Mouse (Mus musculus) stomach, embryonic 15.5 days (tissue): Measurements from ENCODE around the gene Adipor1. TPM values are rescaled to one million over a fixed set of nuclear protein-coding genes. Genes with fewer than 3 reads are reported as not detected.

Source experiments
- ATAC-seq: fragments of 200-750 bp; cut with Nextera tagmentation; 2 replicates; pipeline ENCODE4 v1.8.0; 2017; ENCODE audit warnings: low read depth, moderate number of reproducible peaks, moderate TSS enrichment; ENCODE audit not compliant: insufficient read depth, low FRiP score
- H3K27ac ChIP-seq: fragments of 300-500 bp; sonication (generic); 2 replicates; pipeline ENCODE4 v1.5.1; 2015; ENCODE audit warnings: mild to moderate bottlenecking, inconsistent platforms
- H3K27me3 ChIP-seq: fragments of 300-500 bp; sonication (generic); replicated peaks from 2 replicates; pipeline ENCODE4 v1.6.1; 2015; ENCODE audit warnings: inconsistent platforms
- H3K36me3 ChIP-seq: fragments of 300-500 bp; sonication (generic); 2 replicates; pipeline ENCODE4 v1.6.1; 2015; ENCODE audit warnings: inconsistent platforms
- H3K4me1 ChIP-seq: fragments of 300-500 bp; sonication (generic); 2 replicates; pipeline ENCODE4 v1.6.1; 2015; ENCODE audit warnings: inconsistent platforms
- H3K4me2 ChIP-seq: fragments of 300-500 bp; sonication (generic); 2 replicates; pipeline ENCODE4 v1.6.1; 2015; ENCODE audit warnings: mild to moderate bottlenecking, inconsistent platforms
- H3K4me3 ChIP-seq: fragments of 300-500 bp; sonication (generic); replicated peaks from 2 replicates; pipeline ENCODE4 v1.5.1; 2015; ENCODE audit warnings: inconsistent platforms
- H3K9ac ChIP-seq: fragments of 300-500 bp; sonication (generic); 2 replicates; pipeline ENCODE4 v1.6.1; 2015; ENCODE audit warnings: inconsistent platforms
- H3K9me3 ChIP-seq: fragments of 300-500 bp; sonication (generic); 2 replicates; pipeline ENCODE4 v1.6.1; 2016; ENCODE audit warnings: inconsistent platforms
- WGBS: fragments of 180-500 bp; shearing (Covaris S2); methylation state at CpG from one replicate; pipeline ENCODE4 v1.1.7; 2015; 5-methylcytosine and 5-hydroxymethylcytosine counted together
- polyA plus RNA-seq: library from polyadenylated mRNA; unstranded; fragments of >200 nt; fragmentation: Nextera tagmentation; extraction: Ambion mirVana; gene quantifications from 2 replicates; pipeline ENCODE4 v1.2.1, GENCODE M21; 2015

Adipor1 gene
- polyA plus RNA-seq, 1 experiment from 2014 or later: 93.6 TPM

DNA sequence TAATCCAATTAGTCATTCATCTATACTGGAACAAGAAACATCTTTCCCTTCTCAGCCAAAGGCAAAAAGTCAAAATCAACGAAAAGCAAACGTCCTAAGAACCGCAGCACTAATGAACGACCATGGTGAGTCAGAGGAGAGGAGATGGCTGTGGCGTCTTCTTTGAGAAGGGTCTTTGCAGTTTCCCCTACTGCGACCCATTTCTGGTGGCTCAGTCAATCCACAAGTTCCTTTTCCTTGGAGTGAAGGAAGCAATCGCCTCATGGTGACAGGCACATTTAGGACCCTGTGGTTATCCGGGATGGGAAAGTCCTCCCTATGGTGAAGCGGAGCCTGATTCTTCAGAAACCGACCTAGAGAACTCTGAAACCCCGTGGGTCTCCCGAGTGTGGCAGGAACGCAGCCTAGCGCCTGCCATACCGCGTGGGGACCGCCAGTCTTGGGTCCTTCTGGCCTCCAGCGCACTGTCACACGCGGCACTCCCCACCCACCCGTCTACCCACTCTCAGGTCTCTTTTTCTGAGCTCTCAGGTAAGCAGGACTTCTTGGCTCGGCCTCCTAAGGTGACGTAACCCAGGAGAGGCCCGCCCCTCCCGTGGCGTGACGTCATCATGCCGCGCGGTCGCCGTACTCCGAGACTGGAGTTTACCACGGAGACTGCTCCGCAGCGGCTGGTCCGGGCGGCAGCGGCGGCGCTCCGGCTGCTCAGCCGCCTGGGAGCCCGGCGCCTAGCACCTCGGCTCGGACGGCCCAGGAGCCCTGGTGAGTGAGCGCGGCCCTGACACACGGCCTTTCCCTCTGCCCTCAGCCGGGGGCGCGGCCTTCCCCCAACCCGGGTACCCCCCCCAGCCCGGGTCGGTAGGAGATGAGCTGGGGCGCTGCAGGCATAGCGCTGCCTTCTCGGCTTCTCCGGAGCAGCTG, 40.0 kb downstream of the Adipor1 start, which contains the start of gene Klhl12:
TSS of gene Klhl12 (plus strand) at position 628 of the 921 bp plus-strand sequence.
- peak within 1 kb of the TSS; percentile 81 for H3K27ac ChIP-seq
- WGBS: under 1% methylated on average over 61 of the region's 61 CpGs

DNA sequence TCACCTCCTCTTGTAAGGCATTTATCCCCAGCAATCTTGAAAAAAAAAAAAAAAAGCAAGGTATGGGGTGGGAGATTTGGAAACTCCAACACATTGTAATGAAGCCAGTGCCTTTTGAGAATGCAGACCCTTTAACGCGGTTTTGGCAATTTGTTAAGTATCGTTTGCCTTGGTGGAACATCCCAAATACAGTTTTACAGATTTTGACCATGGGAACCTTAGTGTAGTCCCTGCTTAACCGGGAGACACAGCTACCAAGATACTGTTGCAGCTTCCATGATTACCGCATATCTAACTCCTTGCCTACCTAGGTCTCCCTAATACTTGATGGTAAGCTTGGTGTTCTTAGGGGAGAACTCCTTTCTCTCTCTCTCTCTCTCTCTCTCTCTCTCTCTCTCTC, 40.9 kb downstream of the Adipor1 start:
- peak overlapping the region; percentile 89 for H3K4me2 ChIP-seq
- peak overlapping the region; percentile 100 for H3K4me3 ChIP-seq
- peak overlapping the region; percentile 99; the same call in 1 of the 2 replicates for H3K9ac ChIP-seq
- no peaks in the 10 kb centered on the region for H3K9me3 ChIP-seq
- peaks cover 14% of the 10 kb centered on the region; the same call in 1 of the 2 replicates for H3K36me3 ChIP-seq
- 18% methylated on average over 5 of the region's 5 CpGs for WGBS
- no peak for ATAC-seq
- no peaks in the 10 kb centered on the region for H3K27me3 ChIP-seq
- H3K27ac ChIP-seq: no peak overlapping the region
- H3K4me1 ChIP-seq: peaks cover 4% of the 10 kb centered on the region; the same call in 1 of the 2 replicates

More for the DNA sequence above, 40.0 kb downstream of the Adipor1 start, which contains the start of gene Klhl12:
- H3K4me1 ChIP-seq: peaks cover 4% of the 10 kb centered on the region; the same call in 1 of the 2 replicates
- peak within 1 kb of the TSS; percentile 99 for H3K9ac ChIP-seq
- no peaks in the 10 kb centered on the region for H3K9me3 ChIP-seq
- H3K36me3 ChIP-seq: 0 out of 2 replicates have a peak, but pooled peaks cover 9% of the 10 kb centered on the region
- H3K4me2 ChIP-seq: peak within 1 kb of the TSS; percentile 89
- ATAC-seq: peak; percentile 97
- H3K4me3 ChIP-seq: peak within 1 kb of the TSS; percentile 100
- H3K27me3 ChIP-seq: no peaks in the 10 kb centered on the region

DNA sequence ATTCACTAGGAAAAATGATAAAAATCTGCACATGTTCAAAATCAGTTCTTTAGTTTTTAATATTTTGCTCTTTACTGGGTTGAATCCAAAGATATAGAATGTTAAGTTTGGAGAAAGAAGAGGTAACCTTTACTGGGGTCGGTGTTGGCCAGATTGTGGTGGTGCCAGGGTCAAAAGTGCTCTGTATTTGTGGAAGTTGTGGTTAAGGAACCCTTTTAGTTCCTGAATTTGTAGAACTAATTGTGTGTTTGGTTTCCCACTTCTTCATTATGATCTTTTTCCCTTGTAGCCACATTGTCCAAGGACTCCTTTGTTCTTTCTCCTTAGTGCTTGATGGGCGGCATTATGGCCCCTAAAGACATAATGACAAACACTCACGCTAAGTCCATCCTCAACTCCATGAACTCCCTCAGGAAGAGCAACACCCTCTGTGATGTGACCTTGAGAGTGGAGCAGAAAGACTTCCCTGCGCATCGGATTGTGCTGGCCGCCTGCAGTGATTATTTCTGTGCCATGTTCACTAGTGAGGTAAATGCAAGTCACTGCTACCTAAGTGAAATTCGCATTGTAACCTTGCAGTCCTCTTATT, 43.1 kb downstream of the Adipor1 start:
- H3K9ac ChIP-seq: no peak overlapping the region
- no peak overlapping the region for H3K4me3 ChIP-seq
- H3K36me3 ChIP-seq: peaks cover 18% of the 10 kb centered on the region; the same call in 1 of the 2 replicates
- H3K27me3 ChIP-seq: no peaks in the 10 kb centered on the region
- no peak overlapping the region for H3K27ac ChIP-seq
- 88% methylated on average over 7 of the region's 7 CpGs for WGBS
- no peak for ATAC-seq
- no peak overlapping the region for H3K4me2 ChIP-seq
- H3K4me1 ChIP-seq: peaks cover 4% of the 10 kb centered on the region; the same call in 1 of the 2 replicates
- no peaks in the 10 kb centered on the region for H3K9me3 ChIP-seq

DNA sequence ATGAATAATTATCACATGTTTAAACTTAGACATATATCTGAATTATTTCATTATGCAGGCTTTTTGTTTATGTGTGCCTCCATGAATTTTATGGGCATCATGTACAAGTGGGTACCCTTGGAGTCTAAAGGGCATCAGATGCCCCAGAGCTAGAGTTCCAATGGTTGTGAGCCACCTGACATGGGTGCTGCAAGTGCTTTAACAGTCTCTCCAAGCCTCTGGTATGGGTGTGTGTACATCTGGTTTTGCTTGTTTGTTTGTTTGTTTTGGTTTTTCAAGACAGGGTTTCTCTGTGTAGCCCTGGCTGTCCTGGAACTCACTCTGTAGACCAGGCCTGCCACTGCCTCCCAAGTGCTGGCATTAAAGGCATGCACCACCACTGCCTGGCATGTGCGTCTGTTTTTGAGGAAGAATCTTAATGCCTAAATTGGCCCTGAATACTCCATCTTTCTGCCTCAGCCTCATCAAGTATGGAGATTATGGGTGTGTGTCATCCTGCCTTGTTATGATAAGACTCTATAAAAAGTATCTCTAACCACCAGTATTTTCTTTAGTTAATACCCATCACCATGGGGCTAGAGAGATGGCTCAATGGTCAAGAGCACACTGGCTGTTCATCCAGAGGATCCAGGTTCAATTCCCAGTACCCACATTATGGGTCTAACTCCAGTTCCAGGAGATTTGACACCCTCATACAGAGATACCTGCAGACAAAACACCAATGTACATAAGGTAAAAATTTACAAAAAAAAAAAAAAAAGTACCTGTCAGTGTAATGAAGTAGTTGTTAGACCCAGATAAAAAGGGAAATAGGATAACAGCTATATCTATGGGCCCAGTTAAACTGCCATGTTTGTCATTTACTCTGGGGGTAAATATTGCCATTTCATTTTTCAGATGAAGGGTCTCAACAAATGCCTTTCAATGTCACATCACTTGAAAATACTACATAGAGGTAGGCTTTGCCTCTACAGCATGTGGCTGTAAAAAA, 45.4 kb downstream of the Adipor1 start:
- Histone ChIP-seq H3K27me3 (no peaks in the 10 kb centered on the region), H3K36me3 (peaks cover 22% of the 10 kb centered on the region; the same call in 1 of the 2 replicates), H3K4me2 (no peak overlapping the region), H3K9ac (no peak overlapping the region), H3K4me3 (no peak overlapping the region), H3K9me3 (no peaks in the 10 kb centered on the region), H3K4me1 (peaks cover 4% of the 10 kb centered on the region; the same call in 1 of the 2 replicates), H3K27ac (no peak overlapping the region)
- 86% methylated on average over 1 of the region's 1 CpGs for WGBS
- ATAC-seq: peak; percentile 89; the same call in 1 of the 2 replicates

Other genes with a start within 250 kb of the Adipor1 start
- gene Chil1, start 233.2 kb upstream of the Adipor1 start, polyA plus RNA-seq: 2.6 and 2.9 TPM in 2 replicates
- 0.30 and 1.3 TPM in 2 replicates for gene Mybph, start 221.9 kb upstream of the Adipor1 start, polyA plus RNA-seq
- gene Adora1, start 179.9 kb upstream of the Adipor1 start, polyA plus RNA-seq: 11.8 and 13.8 TPM in 2 replicates
- gene Myog, start 125.4 kb upstream of the Adipor1 start, polyA plus RNA-seq: 1.3 and 4.3 TPM in 2 replicates
- gene Ppfia4, start 82.5 kb upstream of the Adipor1 start, polyA plus RNA-seq: 5.8 and 6.1 TPM in 2 replicates
- 85.8 and 90.6 TPM in 2 replicates for gene Tmem183a, start 53.4 kb upstream of the Adipor1 start, polyA plus RNA-seq
- gene 4933406M09Rik, start 29.4 kb upstream of the Adipor1 start, polyA plus RNA-seq: not detected in 2 replicates
- gene Cyb5r1, start 9.8 kb upstream of the Adipor1 start, polyA plus RNA-seq: 38.5 and 40.1 TPM in 2 replicates
- 24.0 and 24.2 TPM in 2 replicates for gene Klhl12, start 40.2 kb downstream of the Adipor1 start, polyA plus RNA-seq
- 37.2 and 42.7 TPM in 2 replicates for gene Rabif, start 79.3 kb downstream of the Adipor1 start, polyA plus RNA-seq
- not detected in 2 replicates for gene Mgat4e, start 134.3 kb downstream of the Adipor1 start, polyA plus RNA-seq
- gene Kdm5b, start 144.8 kb downstream of the Adipor1 start, polyA plus RNA-seq: 53.2 and 54.5 TPM in 2 replicates
- 1.8 and 2.8 TPM in 2 replicates for gene Syt2, start 231.3 kb downstream of the Adipor1 start, polyA plus RNA-seq